Mouse (Mus musculus) heart, adult 10 weeks (tissue): Measurements from ENCODE around the gene Nid1. TPM values are rescaled to one million over a fixed set of nuclear protein-coding genes. Genes with fewer than 3 reads are reported as not detected.

Experiments
- polyA plus RNA-seq: library from polyadenylated mRNA; stranded (reverse); fragments of 350-450 nt; fragmentation: Illumina TruSeq; extraction: RNeasy Lipid Tissue Mini Kit (QIAGEN cat#74804); gene quantifications from one replicate; pipeline ENCODE4 v1.2.3, GENCODE M21; 2014; ENCODE audit warnings: low read depth, low replicate concordance

Nid1 gene
- polyA plus RNA-seq = 48.4 TPM

GRCm38 (mm10) chr13:13437460-13438015 is at the start of gene Nid1:
Gene Nid1 (plus strand): TSS chr13:13437551.

GRCm38 (mm10) chr13:13393228-13394095 is 43.9 kb upstream of the Nid1 start, which contains the start of gene Gpr137b:
Gene Gpr137b (minus strand): TSS chr13:13394014.

Other genes starting within 250 kb of the Nid1 start
- 5.3 TPM for gene Gpr137b, start 43.5 kb upstream of the Nid1 start, polyA plus RNA-seq
- 2.3 TPM for gene Lyst, start 152.8 kb downstream of the Nid1 start, polyA plus RNA-seq